Comparison of ENCODE assay signal across 11 mouse cellular contexts in genomic region chr15:101929087-101929486, GRCm38 (mm10). TPM values are rescaled to one million over a fixed set of nuclear protein-coding genes. Genes with fewer than 3 reads are reported as not detected.
DNase-seq lines count a peak whose midpoint lies in the region; ATAC-seq and TF ChIP-seq lines count a peak whose summit lies in the region.
"Had no signal": no experiment of that assay in that cellular context is flagged by ENCODE, and none has a peak within 500 bp of the region (broad histone marks: within the 10 kb centered on the region; RNA-seq: fewer than 3 reads in every experiment).

No protein-coding gene starts in this region.

- DNase-seq in heart, postnatal 25 days (ENCODE audit: low spot score): no peak
- DNase-seq in midbrain, embryonic 11.5 days (ENCODE audit: low spot score, missing footprints): no peak
- DNase-seq in midbrain, postnatal 0 days (ENCODE audit: low spot score): no peak
- DNase-seq in intestine, embryonic 14.5 days (ENCODE audit: low spot score): no peak
- DNase-seq in cerebellum, postnatal 36 days: no peak
- DNase-seq in cerebellum, adult 11-12 months: no peak
- DNase-seq: thymus, postnatal 25 days had no signal

- no peak overlapping the region for H3K9ac ChIP-seq in heart, embryonic 15.5 days
- no peak overlapping the region; the same call in 1 of the 2 replicates for H3K9ac ChIP-seq in midbrain, embryonic 11.5 days (ENCODE audit: low read length)
- no peak overlapping the region for H3K9ac ChIP-seq in midbrain, postnatal 0 days (replicated peaks; ENCODE audit: low read length, poor library complexity, severe bottlenecking)
- H3K9ac ChIP-seq in intestine, embryonic 14.5 days (ENCODE audit: low read length): no peak overlapping the region
- H3K9ac ChIP-seq in stomach, embryonic 15.5 days: no peak overlapping the region

- no peak overlapping the region for H3K27ac ChIP-seq in heart, embryonic 15.5 days
- H3K27ac ChIP-seq in midbrain, embryonic 11.5 days (ENCODE audit: low read depth, low read length): no peak overlapping the region
- H3K27ac ChIP-seq in midbrain, postnatal 0 days (ENCODE audit: low read depth, low read length): no peak overlapping the region
- no peak overlapping the region for H3K27ac ChIP-seq in intestine, embryonic 14.5 days (ENCODE audit: low read depth)
- no peak overlapping the region; the same call in 1 of the 2 replicates for H3K27ac ChIP-seq in stomach, embryonic 15.5 days

- peaks cover 46% of the 10 kb centered on the region for H3K27me3 ChIP-seq in heart, embryonic 15.5 days
- 0 out of 2 replicates have a peak, but pooled peaks cover 2% of the 10 kb centered on the region for H3K27me3 ChIP-seq in midbrain, embryonic 11.5 days (ENCODE audit: control insufficient read depth, insufficient read depth, low read length)
- peaks cover 8% of the 10 kb centered on the region; the same call in 1 of the 2 replicates for H3K27me3 ChIP-seq in midbrain, postnatal 0 days (ENCODE audit: insufficient read depth, low read length)
- H3K27me3 ChIP-seq in intestine, embryonic 14.5 days (replicated peaks; ENCODE audit: control insufficient read depth, insufficient read depth, low read length): no peaks in the 10 kb centered on the region
- no peaks in the 10 kb centered on the region for H3K27me3 ChIP-seq in stomach, embryonic 15.5 days (replicated peaks)

- no peaks in the 10 kb centered on the region for H3K9me3 ChIP-seq in heart, embryonic 15.5 days (replicated peaks)
- no peaks in the 10 kb centered on the region for H3K9me3 ChIP-seq in midbrain, embryonic 11.5 days (ENCODE audit: control insufficient read depth, low read length)
- no peaks in the 10 kb centered on the region for H3K9me3 ChIP-seq in midbrain, postnatal 0 days (ENCODE audit: low read length)
- no peaks in the 10 kb centered on the region for H3K9me3 ChIP-seq in intestine, embryonic 14.5 days (ENCODE audit: control insufficient read depth, low read length)
- H3K9me3 ChIP-seq in stomach, embryonic 15.5 days: no peaks in the 10 kb centered on the region

- no peak for TF ChIP-seq CTCF in midbrain, postnatal 0 days (IDR thresholded peaks at IDR 0.05)

- H3K36me3 ChIP-seq in heart, embryonic 15.5 days: no peaks in the 10 kb centered on the region
- H3K36me3 ChIP-seq in midbrain, embryonic 11.5 days (ENCODE audit: control insufficient read depth, insufficient read depth, low read length): no peaks in the 10 kb centered on the region
- H3K36me3 ChIP-seq in midbrain, postnatal 0 days (ENCODE audit: insufficient read depth, low read length): no peaks in the 10 kb centered on the region
- H3K36me3 ChIP-seq in intestine, embryonic 14.5 days (ENCODE audit: control insufficient read depth, insufficient read depth, low read length): no peaks in the 10 kb centered on the region
- no peaks in the 10 kb centered on the region for H3K36me3 ChIP-seq in stomach, embryonic 15.5 days

- H3K4me2 ChIP-seq in heart, embryonic 15.5 days: peak overlapping the region; percentile 53
- peak overlapping the region; percentile 47; the same call in 1 of the 2 replicates for H3K4me2 ChIP-seq in midbrain, embryonic 11.5 days
- no peak overlapping the region for H3K4me2 ChIP-seq in midbrain, postnatal 0 days (ENCODE audit: low read depth, low read length, poor library complexity, severe bottlenecking)
- H3K4me2 ChIP-seq in intestine, embryonic 14.5 days (ENCODE audit: low read length): peak overlapping the region; percentile 50; the same call in 1 of the 2 replicates
- peak overlapping the region; percentile 36 for H3K4me2 ChIP-seq in stomach, embryonic 15.5 days

- intact Hi-C loops in heart, postnatal 25 days (cut with DNase I): no loop called here

- WGBS in heart, embryonic 15.5 days: 13% methylated on average over 9 of the region's 9 CpGs
- WGBS in midbrain, embryonic 11.5 days: 15% methylated on average over 9 of the region's 9 CpGs
- WGBS in midbrain, postnatal 0 days: 28% methylated on average over 9 of the region's 9 CpGs
- WGBS in intestine, embryonic 14.5 days: 18% methylated on average over 9 of the region's 9 CpGs
- WGBS in stomach, embryonic 15.5 days: 21% methylated on average over 9 of the region's 9 CpGs

- H3K4me1 ChIP-seq in heart, embryonic 15.5 days (replicated peaks): peaks cover 11% of the 10 kb centered on the region
- peaks cover 6% of the 10 kb centered on the region for H3K4me1 ChIP-seq in midbrain, embryonic 11.5 days (ENCODE audit: control insufficient read depth, insufficient read depth, low read length)
- no peaks in the 10 kb centered on the region for H3K4me1 ChIP-seq in midbrain, postnatal 0 days (ENCODE audit: insufficient read depth, low read length)
- peaks cover 10% of the 10 kb centered on the region; the same call in 1 of the 2 replicates for H3K4me1 ChIP-seq in intestine, embryonic 14.5 days (replicated peaks; ENCODE audit: control insufficient read depth, insufficient read depth, low read length)
- H3K4me1 ChIP-seq in stomach, embryonic 15.5 days: peaks cover 16% of the 10 kb centered on the region

- H3K4me3 ChIP-seq in heart, embryonic 15.5 days: 0 out of 2 replicates have a peak overlapping the region, but pooled peaks have one; percentile 25
- no peak overlapping the region for H3K4me3 ChIP-seq in midbrain, embryonic 11.5 days (ENCODE audit: low read depth, low read length)
- H3K4me3 ChIP-seq in midbrain, postnatal 0 days (ENCODE audit: low read depth, low read length): no peak overlapping the region
- no peak overlapping the region for H3K4me3 ChIP-seq in intestine, embryonic 14.5 days (ENCODE audit: low read depth, low read length)
- H3K4me3 ChIP-seq in stomach, embryonic 15.5 days (replicated peaks): peak overlapping the region; percentile 3; the same call in 1 of the 2 replicates

- no peak for ATAC-seq in heart, embryonic 15.5 days (replicated peaks; ENCODE audit: insufficient number of reproducible peaks, insufficient read depth, low FRiP score, low read depth)
- no peak for ATAC-seq in midbrain, embryonic 11.5 days (ENCODE audit: low FRiP score)
- no peak for ATAC-seq in midbrain, postnatal 0 days (ENCODE audit: low FRiP score)
- no peak for ATAC-seq in intestine, embryonic 14.5 days (replicated peaks; ENCODE audit: low FRiP score, low TSS enrichment, low read depth)
- ATAC-seq in stomach, embryonic 15.5 days (ENCODE audit: insufficient read depth, low FRiP score, low read depth): no peak

RNA-seq across cellular contexts. Expression of gene Krt4, which starts 4.6 kb away (rescaled TPM):
- polyA plus RNA-seq in heart, embryonic 15.5 days (2015; fragmentation: Nextera tagmentation; extraction: Ambion mirVana): 1.0 and 3.4 TPM in 2 replicates
- not detected for total RNA-seq in heart, postnatal 25 days (2021)
- polyA plus RNA-seq in midbrain, embryonic 11.5 days (2014; fragmentation: Nextera tagmentation; extraction: Ambion mirVana): not detected in 2 replicates
- 0.38 TPM in 1 of 2 replicates, not detected in the other for total RNA-seq in midbrain, postnatal 0 days (2014; rRNA removed)
- polyA plus RNA-seq in midbrain, postnatal 0 days (2015; fragmentation: Nextera tagmentation; extraction: Ambion mirVana): not detected in 2 replicates
- 0.14 and 0.19 TPM in 2 replicates for polyA plus RNA-seq in intestine, embryonic 14.5 days (2014; fragmentation: Nextera tagmentation; extraction: Ambion mirVana)
- 390 and 937 TPM in 2 replicates for polyA plus RNA-seq in stomach, embryonic 15.5 days (2015; fragmentation: Nextera tagmentation; extraction: Ambion mirVana)
- polyA plus RNA-seq: embryonic facial prominence, embryonic 11.5 days had no signal

RNA-seq across cellular contexts. Expression of gene Krt79, which starts 11.0 kb away (rescaled TPM):
- 0.87 and 0.95 TPM in 2 replicates for polyA plus RNA-seq in heart, embryonic 15.5 days (2015; fragmentation: Nextera tagmentation; extraction: Ambion mirVana)
- total RNA-seq in heart, postnatal 25 days (2021): not detected
- polyA plus RNA-seq in midbrain, embryonic 11.5 days (2014; fragmentation: Nextera tagmentation; extraction: Ambion mirVana): 0.18 and 0.25 TPM in 2 replicates
- 2.3 TPM in 1 of 2 replicates, not detected in the other for total RNA-seq in midbrain, postnatal 0 days (2014; rRNA removed)
- polyA plus RNA-seq in midbrain, postnatal 0 days (2015; fragmentation: Nextera tagmentation; extraction: Ambion mirVana): 0.15 and 0.28 TPM in 2 replicates
- 0.22 TPM in 1 of 2 replicates, not detected in the other for polyA plus RNA-seq in intestine, embryonic 14.5 days (2014; fragmentation: Nextera tagmentation; extraction: Ambion mirVana)
- polyA plus RNA-seq in stomach, embryonic 15.5 days (2015; fragmentation: Nextera tagmentation; extraction: Ambion mirVana): 1.2 and 1.6 TPM in 2 replicates
- polyA plus RNA-seq: embryonic facial prominence, embryonic 11.5 days had no signal

RNA-seq across cellular contexts. Expression of gene Krt78, which starts 25.0 kb away (rescaled TPM):
- 0.04 and 0.10 TPM in 2 replicates for polyA plus RNA-seq in heart, embryonic 15.5 days (2015; fragmentation: Nextera tagmentation; extraction: Ambion mirVana)
- total RNA-seq in heart, postnatal 25 days (2021): not detected
- polyA plus RNA-seq in midbrain, embryonic 11.5 days (2014; fragmentation: Nextera tagmentation; extraction: Ambion mirVana): not detected in 2 replicates
- 0.49 TPM in 1 of 2 replicates, not detected in the other for total RNA-seq in midbrain, postnatal 0 days (2014; rRNA removed)
- polyA plus RNA-seq in midbrain, postnatal 0 days (2015; fragmentation: Nextera tagmentation; extraction: Ambion mirVana): not detected in 2 replicates
- 0.09 TPM in 1 of 2 replicates, not detected in the other for polyA plus RNA-seq in intestine, embryonic 14.5 days (2014; fragmentation: Nextera tagmentation; extraction: Ambion mirVana)
- 2.3 and 5.7 TPM in 2 replicates for polyA plus RNA-seq in stomach, embryonic 15.5 days (2015; fragmentation: Nextera tagmentation; extraction: Ambion mirVana)
- total RNA-seq: gastrocnemius, postnatal 4 days had no signal

RNA-seq across cellular contexts. Expression of gene Krt76, which starts 36.4 kb away (rescaled TPM):
- not detected in 2 replicates for polyA plus RNA-seq in heart, embryonic 15.5 days (2015; fragmentation: Nextera tagmentation; extraction: Ambion mirVana)
- not detected for total RNA-seq in heart, postnatal 25 days (2021)
- not detected in 2 replicates for polyA plus RNA-seq in midbrain, embryonic 11.5 days (2014; fragmentation: Nextera tagmentation; extraction: Ambion mirVana)
- not detected in 2 replicates for total RNA-seq in midbrain, postnatal 0 days (2014; rRNA removed)
- polyA plus RNA-seq in midbrain, postnatal 0 days (2015; fragmentation: Nextera tagmentation; extraction: Ambion mirVana): not detected in 2 replicates
- polyA plus RNA-seq in intestine, embryonic 14.5 days (2014; fragmentation: Nextera tagmentation; extraction: Ambion mirVana): not detected in 2 replicates
- polyA plus RNA-seq in stomach, embryonic 15.5 days (2015; fragmentation: Nextera tagmentation; extraction: Ambion mirVana): not detected in 2 replicates
- total RNA-seq: gastrocnemius, postnatal 4 days had no signal
- polyA plus RNA-seq: embryonic facial prominence, embryonic 11.5 days had no signal

RNA-seq across cellular contexts. Expression of gene Krt77, which starts 59.6 kb away (rescaled TPM):
- 0.13 and 0.20 TPM in 2 replicates for polyA plus RNA-seq in heart, embryonic 15.5 days (2015; fragmentation: Nextera tagmentation; extraction: Ambion mirVana)
- total RNA-seq in heart, postnatal 25 days (2021): not detected
- polyA plus RNA-seq in midbrain, embryonic 11.5 days (2014; fragmentation: Nextera tagmentation; extraction: Ambion mirVana): not detected in 2 replicates
- 1.2 and 1.4 TPM in 2 replicates for total RNA-seq in midbrain, postnatal 0 days (2014; rRNA removed)
- polyA plus RNA-seq in midbrain, postnatal 0 days (2015; fragmentation: Nextera tagmentation; extraction: Ambion mirVana): 1.5 and 1.6 TPM in 2 replicates
- polyA plus RNA-seq in intestine, embryonic 14.5 days (2014; fragmentation: Nextera tagmentation; extraction: Ambion mirVana): not detected in 2 replicates
- polyA plus RNA-seq in stomach, embryonic 15.5 days (2015; fragmentation: Nextera tagmentation; extraction: Ambion mirVana): 0.06 and 0.14 TPM in 2 replicates
- total RNA-seq: gastrocnemius, postnatal 4 days had no signal
- polyA plus RNA-seq: embryonic facial prominence, embryonic 11.5 days had no signal

Comparison
In these comparisons a context has a peak if more than half of its experiments do, and no peak if none do; other contexts are left out.
1. H3K4me3 ChIP-seq: peak in heart, embryonic 15.5 days (single experiment) and stomach, embryonic 15.5 days (single experiment); none in midbrain, embryonic 11.5 days (single experiment), midbrain, postnatal 0 days (single experiment) and intestine, embryonic 14.5 days (single experiment).
2. RNA of gene Krt4, which starts 4.6 kb away (polyA plus RNA-seq): 390 to 937 TPM in stomach, embryonic 15.5 days; 1.0 to 3.4 TPM in heart, embryonic 15.5 days, 0.14 to 0.19 TPM in intestine, embryonic 14.5 days, not detected in midbrain, embryonic 11.5 days and not detected in midbrain, postnatal 0 days; every median in the first group is over 10 times any median in the second.